Mouse (Mus musculus): Measurements from ENCODE around the gene Dusp21. TPM values are rescaled to one million over a fixed set of nuclear protein-coding genes. Genes with fewer than 3 reads are reported as not detected.

Dusp21 gene
- polyA plus RNA-seq (2021; fragmentation: Nextera tagmentation), result not detected in 2 replicates
- long read RNA-seq, experiment 1, result 0 reads
- long read RNA-seq, experiment 2, result 0 reads

GRCm38 (mm10) chrX:18145557-18145956 lies at the start of gene Dusp21:
Gene Dusp21 (plus strand): TSS chrX:18145857.

GRCm38 (mm10) chrX:18162192-18162857 lies 16.7 kb downstream of the Dusp21 start, which contains the start of gene Kdm6a:
Gene Kdm6a (plus strand): TSS chrX:18162575.

Other genes starting within 250 kb of the Dusp21 start
- gene Kdm6a, start 16.7 kb downstream of the Dusp21 start, polyA plus RNA-seq (2021; fragmentation: Nextera tagmentation), result 11.6 and 13.4 TPM in 2 replicates

Measured in layer of hippocampus, adult 6 months (tissue).